Mouse (Mus musculus): ENCODE results near the gene Dvl1. TPM values are rescaled to one million over a fixed set of nuclear protein-coding genes. Genes with fewer than 3 reads are reported as not detected.

Dvl1 gene
- polyA plus RNA-seq, 1 experiment from 2014 or later = 5.0 TPM

DNA sequence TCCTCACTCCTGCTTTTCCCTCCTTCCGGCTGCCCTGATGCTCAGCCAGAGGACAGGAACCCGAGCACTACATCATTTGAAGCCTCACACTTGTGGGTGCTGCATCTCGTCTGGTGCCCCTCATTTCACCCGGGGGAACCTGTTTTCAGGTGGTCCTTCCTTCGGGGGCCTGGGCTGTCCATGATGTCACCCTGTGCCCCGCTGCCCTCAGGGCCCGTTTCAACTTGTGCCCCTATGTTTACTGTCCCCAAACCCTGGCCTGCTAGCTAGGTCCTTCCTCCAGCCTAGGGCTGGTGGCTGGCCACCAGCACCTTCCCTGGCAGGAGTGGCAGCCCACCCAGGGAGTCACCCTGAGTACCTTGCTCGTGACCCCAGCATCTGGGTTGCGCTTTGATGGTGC is 58.9 kb downstream of the Dvl1 start:
- Histone ChIP-seq H3K36me3 (peaks cover 60% of the 10 kb centered on the region), H3K9me3 (replicated peaks) (no peaks in the 10 kb centered on the region), H3K27me3 (ENCODE audit: low read depth, poor library complexity, severe bottlenecking) (no peaks in the 10 kb centered on the region), H3K4me1 (no peaks in the 10 kb centered on the region), H3K4me3 (no peak overlapping the region), H3K27ac (replicated peaks) (no peak overlapping the region)
- peak; percentile 9 for DNase-seq (ENCODE audit: low spot score)
- 84% methylated on average over 9 of the region's 9 CpGs for WGBS

DNA sequence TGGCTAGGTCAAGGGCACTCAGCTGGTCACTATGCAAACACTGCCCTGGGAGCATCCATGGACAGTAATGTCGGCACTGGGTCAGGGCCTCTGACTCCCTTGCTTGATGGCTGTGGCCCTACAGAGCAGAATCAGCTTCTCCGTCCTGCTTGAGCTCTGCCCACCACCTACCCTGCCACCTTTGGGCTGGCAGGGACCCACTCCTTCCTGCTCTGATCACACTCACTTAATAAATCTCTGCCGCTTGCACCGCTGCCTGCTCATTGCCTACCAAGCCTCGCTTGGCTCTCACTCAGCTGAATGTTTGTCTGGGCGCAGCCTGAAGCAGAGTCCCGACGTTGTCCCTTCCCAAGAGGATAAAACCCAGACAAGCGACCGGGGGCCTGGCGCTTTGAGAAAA is 59.8 kb downstream of the Dvl1 start:
- Histone ChIP-seq H3K4me3 (no peak overlapping the region), H3K4me1 (no peaks in the 10 kb centered on the region), H3K9me3 (replicated peaks) (no peaks in the 10 kb centered on the region), H3K27me3 (ENCODE audit: low read depth, poor library complexity, severe bottlenecking) (no peaks in the 10 kb centered on the region), H3K27ac (replicated peaks) (no peak overlapping the region), H3K36me3 (peaks cover 51% of the 10 kb centered on the region)
- DNase-seq (ENCODE audit: low spot score) = no peak
- WGBS = 87% methylated on average over 11 of the region's 11 CpGs

- 86% methylated on average over 7 of the region's 7 CpGs for WGBS
- no peaks in the 10 kb centered on the region for H3K4me1 ChIP-seq
- H3K27me3 ChIP-seq (ENCODE audit: low read depth, poor library complexity, severe bottlenecking) = no peaks in the 10 kb centered on the region
- no peak for DNase-seq (ENCODE audit: low spot score)
- H3K36me3 ChIP-seq = peaks cover 38% of the 10 kb centered on the region
- H3K27ac ChIP-seq (replicated peaks) = no peak overlapping the region
- no peak overlapping the region for H3K4me3 ChIP-seq
- no peaks in the 10 kb centered on the region for H3K9me3 ChIP-seq (replicated peaks)
Observed at GRCm38 (mm10) chr4:155908281-155908680, 61.1 kb downstream of the Dvl1 start.

DNA sequence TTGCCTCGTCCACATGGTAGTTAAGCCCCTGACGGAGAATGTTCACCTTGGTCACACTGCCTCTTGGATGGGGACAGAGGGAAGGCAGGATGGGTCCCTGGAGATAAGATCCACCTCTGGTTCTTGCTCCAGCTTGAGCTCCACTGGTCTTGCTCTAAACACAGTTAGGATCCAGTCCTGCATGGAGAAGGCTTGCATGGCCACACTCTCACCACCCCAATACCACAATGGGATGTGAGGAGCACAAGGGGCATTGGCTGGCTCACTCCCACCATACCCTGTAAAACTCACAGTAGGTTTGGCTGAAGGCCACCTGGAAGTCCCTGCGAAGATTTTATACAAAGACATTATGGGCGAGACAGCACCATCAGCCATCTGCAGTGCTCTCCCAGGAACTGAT is 61.5 kb downstream of the Dvl1 start:
- no peaks in the 10 kb centered on the region for H3K4me1 ChIP-seq
- no peak overlapping the region for H3K27ac ChIP-seq (replicated peaks)
- no peaks in the 10 kb centered on the region for H3K27me3 ChIP-seq (ENCODE audit: low read depth, poor library complexity, severe bottlenecking)
- no peak for DNase-seq (ENCODE audit: low spot score)
- H3K36me3 ChIP-seq = peaks cover 34% of the 10 kb centered on the region
- whole genome bisulfite sequencing = 92% methylated on average over 4 of the region's 4 CpGs
- H3K4me3 ChIP-seq = no peak overlapping the region
- no peaks in the 10 kb centered on the region for H3K9me3 ChIP-seq (replicated peaks)

Other genes starting within 250 kb of the Dvl1 start
- 11.9 and 13.4 TPM in 2 replicates for gene Slc35e2, start 246.0 kb upstream of the Dvl1 start, polyA plus RNA-seq (2016; fragmentation: Nextera tagmentation; extraction: Ambion mirVana)
- gene Cdk11b, start 222.5 kb upstream of the Dvl1 start, polyA plus RNA-seq (2016; fragmentation: Nextera tagmentation; extraction: Ambion mirVana) = 79.6 and 82.3 TPM in 2 replicates
- gene Gm10563, start 202.0 kb upstream of the Dvl1 start, polyA plus RNA-seq (2016; fragmentation: Nextera tagmentation; extraction: Ambion mirVana) = not detected in 2 replicates
- gene Mmp23, start 194.0 kb upstream of the Dvl1 start, polyA plus RNA-seq (2016; fragmentation: Nextera tagmentation; extraction: Ambion mirVana) = 4.7 TPM in 2 replicates
- 22.0 and 22.5 TPM in 2 replicates for gene Mib2, start 178.2 kb upstream of the Dvl1 start, polyA plus RNA-seq (2016; fragmentation: Nextera tagmentation; extraction: Ambion mirVana)
- gene Fndc10, start 153.1 kb upstream of the Dvl1 start, polyA plus RNA-seq (2016; fragmentation: Nextera tagmentation; extraction: Ambion mirVana) = 0.98 and 1.1 TPM in 2 replicates
- 167 and 169 TPM in 2 replicates for gene Ssu72, start 142.6 kb upstream of the Dvl1 start, polyA plus RNA-seq (2016; fragmentation: Nextera tagmentation; extraction: Ambion mirVana)
- gene Tmem240, start 112.6 kb upstream of the Dvl1 start, polyA plus RNA-seq (2016; fragmentation: Nextera tagmentation; extraction: Ambion mirVana) = 0.65 and 1.2 TPM in 2 replicates
- gene Atad3a, start 86.3 kb upstream of the Dvl1 start, polyA plus RNA-seq (2016; fragmentation: Nextera tagmentation; extraction: Ambion mirVana) = 115 and 129 TPM in 2 replicates
- gene Vwa1, start 72.7 kb upstream of the Dvl1 start, polyA plus RNA-seq (2016; fragmentation: Nextera tagmentation; extraction: Ambion mirVana) = 12.2 and 13.1 TPM in 2 replicates
- 0.31 and 0.45 TPM in 2 replicates for gene Tmem88b, start 61.5 kb upstream of the Dvl1 start, polyA plus RNA-seq (2016; fragmentation: Nextera tagmentation; extraction: Ambion mirVana)
- not detected in 2 replicates for gene Ankrd65, start 57.0 kb upstream of the Dvl1 start, polyA plus RNA-seq (2016; fragmentation: Nextera tagmentation; extraction: Ambion mirVana)
- 235 and 260 TPM in 2 replicates for gene Mrpl20, start 44.5 kb upstream of the Dvl1 start, polyA plus RNA-seq (2016; fragmentation: Nextera tagmentation; extraction: Ambion mirVana)
- gene Ccnl2, start 34.9 kb upstream of the Dvl1 start, polyA plus RNA-seq (2016; fragmentation: Nextera tagmentation; extraction: Ambion mirVana) = 161 and 171 TPM in 2 replicates
- gene Aurkaip1, start 16.1 kb upstream of the Dvl1 start, polyA plus RNA-seq (2016; fragmentation: Nextera tagmentation; extraction: Ambion mirVana) = 159 and 172 TPM in 2 replicates
- gene Mxra8, start 7.7 kb upstream of the Dvl1 start, polyA plus RNA-seq (2016; fragmentation: Nextera tagmentation; extraction: Ambion mirVana) = 50.7 and 53.1 TPM in 2 replicates
- 0.22 and 0.41 TPM in 2 replicates for gene Tas1r3, start 16.0 kb downstream of the Dvl1 start, polyA plus RNA-seq (2016; fragmentation: Nextera tagmentation; extraction: Ambion mirVana)
- 21.6 and 24.6 TPM in 2 replicates for gene Cptp, start 22.0 kb downstream of the Dvl1 start, polyA plus RNA-seq (2016; fragmentation: Nextera tagmentation; extraction: Ambion mirVana)
- gene Ints11, start 22.1 kb downstream of the Dvl1 start, polyA plus RNA-seq (2016; fragmentation: Nextera tagmentation; extraction: Ambion mirVana) = 114 and 116 TPM in 2 replicates
- gene Pusl1, start 44.4 kb downstream of the Dvl1 start, polyA plus RNA-seq (2016; fragmentation: Nextera tagmentation; extraction: Ambion mirVana) = 50.7 and 53.4 TPM in 2 replicates
- gene Acap3, start 44.4 kb downstream of the Dvl1 start, polyA plus RNA-seq (2016; fragmentation: Nextera tagmentation; extraction: Ambion mirVana) = 24.3 and 38.4 TPM in 2 replicates
- gene Ube2j2, start 96.4 kb downstream of the Dvl1 start, polyA plus RNA-seq (2016; fragmentation: Nextera tagmentation; extraction: Ambion mirVana) = 152 and 161 TPM in 2 replicates
- 18.9 and 23.8 TPM in 2 replicates for gene C1qtnf12, start 114.9 kb downstream of the Dvl1 start, polyA plus RNA-seq (2016; fragmentation: Nextera tagmentation; extraction: Ambion mirVana)
- gene B3galt6, start 145.2 kb downstream of the Dvl1 start, polyA plus RNA-seq (2016; fragmentation: Nextera tagmentation; extraction: Ambion mirVana) = 14.0 and 15.3 TPM in 2 replicates
- gene Sdf4, start 145.5 kb downstream of the Dvl1 start, polyA plus RNA-seq (2016; fragmentation: Nextera tagmentation; extraction: Ambion mirVana) = 131 and 138 TPM in 2 replicates
- gene Tnfrsf4, start 166.4 kb downstream of the Dvl1 start, polyA plus RNA-seq (2016; fragmentation: Nextera tagmentation; extraction: Ambion mirVana) = 0.42 and 0.88 TPM in 2 replicates
- 1.1 and 1.8 TPM in 2 replicates for gene Tnfrsf18, start 178.8 kb downstream of the Dvl1 start, polyA plus RNA-seq (2016; fragmentation: Nextera tagmentation; extraction: Ambion mirVana)
- gene Ttll10, start 212.0 kb downstream of the Dvl1 start, polyA plus RNA-seq (2016; fragmentation: Nextera tagmentation; extraction: Ambion mirVana) = 0.30 TPM in 1 of 2 replicates, not detected in the other